Mouse (Mus musculus) left cerebral cortex, adult 2 months (tissue): ENCODE measurements around the gene Kcnk1. TPM values are rescaled to one million over a fixed set of nuclear protein-coding genes. Genes with fewer than 3 reads are reported as not detected.

ENCODE experiments used
- DNase-seq, 2 experiments: peaks; one replicate each; pipeline ENCODE4 v3.0.0; 2021 to 2022; ENCODE audit warnings: low spot score in 2 of 2, mixed read lengths in 1 of 2; ENCODE audit errors: extremely low spot score in 1 of 2
- H3K27ac ChIP-seq: fragments of 200-600 bp; 2 replicates; pipeline ENCODE4 v1.8.1; 2022
- H3K4me3 ChIP-seq: fragments of 200-600 bp; 2 replicates; pipeline ENCODE4 v1.8.1; 2022
- CTCF ChIP-seq: fragments of 200-600 bp; IDR thresholded peaks from 2 replicates; pipeline ENCODE4 v1.8.1; 2022; ENCODE audit warnings: antibody characterized with exemption, mild to moderate bottlenecking, moderate library complexity
- intact Hi-C: fragments of 180-260 bp; cut with DNase I; formaldehyde crosslinking; loops from one replicate; pipeline ENCODE4 v1.15.1; 2025
- long read RNA-seq, 2 experiments: library from polyadenylated mRNA; stranded (forward); transcript quantifications; one replicate each; pipeline ENCODE4 v2.0.0; 2021; ENCODE audit warnings: borderline mapping rate in 2 of 2
- total RNA-seq, 2 experiments: library from RNA; stranded (reverse); gene quantifications; 2 replicates each; pipeline ENCODE4 v1.2.3; 2021

Gene Kcnk1
- 10 to 100 TPM; 90.0 to 91.1 TPM for total RNA-seq
- long read RNA-seq, experiment 1, transcript Kcnk1-201 (3 exons, 2,235 nt), result major isoform, 163 of 176 reads
- long read RNA-seq, experiment 1, partial matches to known transcripts, result 1 of 176 reads
- long read RNA-seq, experiment 1, other reads (novel, unspliced or antisense), result 8 of 176 reads
- long read RNA-seq, experiment 2, transcript Kcnk1-201 (3 exons, 2,235 nt), result major isoform, 128 of 131 reads
- long read RNA-seq, experiment 2, partial matches to known transcripts, result 2 of 131 reads
- long read RNA-seq, experiment 2, other reads (novel, unspliced or antisense), result 1 of 131 reads

DNA sequence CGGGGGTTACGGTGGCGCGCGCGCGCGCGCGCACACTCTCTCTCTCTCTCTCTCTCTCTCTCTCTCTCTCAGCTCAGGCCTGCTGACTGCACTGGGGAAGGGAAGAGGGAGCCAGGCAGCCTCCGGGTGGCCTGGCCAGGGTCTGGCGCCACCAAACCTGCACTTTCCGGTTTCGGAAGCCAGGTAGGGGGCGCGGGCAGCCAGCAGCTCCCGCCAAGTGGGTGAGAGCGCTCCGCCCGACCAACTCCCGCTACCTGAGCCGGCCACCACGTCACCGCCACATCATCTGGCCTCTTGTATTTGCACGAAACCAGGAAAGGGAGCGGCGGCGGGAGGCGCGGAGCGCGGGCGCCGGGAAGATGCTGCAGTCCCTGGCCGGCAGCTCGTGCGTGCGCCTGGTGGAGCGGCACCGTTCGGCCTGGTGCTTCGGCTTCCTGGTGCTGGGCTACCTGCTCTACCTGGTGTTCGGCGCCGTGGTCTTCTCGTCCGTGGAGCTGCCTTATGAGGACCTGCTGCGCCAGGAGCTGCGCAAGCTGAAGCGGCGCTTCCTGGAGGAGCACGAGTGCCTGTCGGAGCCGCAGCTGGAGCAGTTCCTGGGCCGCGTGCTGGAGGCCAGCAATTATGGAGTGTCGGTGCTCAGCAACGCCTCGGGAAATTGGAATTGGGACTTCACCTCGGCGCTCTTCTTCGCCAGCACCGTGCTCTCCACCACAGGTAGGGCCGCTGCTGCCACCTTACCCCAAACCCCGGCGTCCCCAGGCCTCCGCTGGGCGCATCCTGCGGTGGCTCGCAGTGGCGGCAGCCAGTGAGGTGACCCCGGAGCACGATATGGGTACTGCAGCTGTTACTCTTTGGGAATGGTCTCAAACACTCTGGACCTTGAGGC, at the start of gene Kcnk1:
Gene Kcnk1 (plus strand): TSS at position 70 of the 886 bp plus-strand sequence.
- peak within 1 kb of the TSS; percentile 96 for H3K27ac ChIP-seq
- intact Hi-C loops, result no loop called here
- peak; percentile 79 to 87 for DNase-seq
- peak within 1 kb of the TSS; percentile 75 for H3K4me3 ChIP-seq
- no peak; the same call in 1 of the 2 replicates for TF ChIP-seq CTCF

- H3K4me3 ChIP-seq, result no peak overlapping the region
- intact Hi-C loops, result no loop called here
- no peak for DNase-seq
- no peak overlapping the region for H3K27ac ChIP-seq
- TF ChIP-seq CTCF, result no peak
Observed at GRCm38 (mm10) chr8:125948696-125949308, 46.2 kb upstream of the Kcnk1 start.

DNA sequence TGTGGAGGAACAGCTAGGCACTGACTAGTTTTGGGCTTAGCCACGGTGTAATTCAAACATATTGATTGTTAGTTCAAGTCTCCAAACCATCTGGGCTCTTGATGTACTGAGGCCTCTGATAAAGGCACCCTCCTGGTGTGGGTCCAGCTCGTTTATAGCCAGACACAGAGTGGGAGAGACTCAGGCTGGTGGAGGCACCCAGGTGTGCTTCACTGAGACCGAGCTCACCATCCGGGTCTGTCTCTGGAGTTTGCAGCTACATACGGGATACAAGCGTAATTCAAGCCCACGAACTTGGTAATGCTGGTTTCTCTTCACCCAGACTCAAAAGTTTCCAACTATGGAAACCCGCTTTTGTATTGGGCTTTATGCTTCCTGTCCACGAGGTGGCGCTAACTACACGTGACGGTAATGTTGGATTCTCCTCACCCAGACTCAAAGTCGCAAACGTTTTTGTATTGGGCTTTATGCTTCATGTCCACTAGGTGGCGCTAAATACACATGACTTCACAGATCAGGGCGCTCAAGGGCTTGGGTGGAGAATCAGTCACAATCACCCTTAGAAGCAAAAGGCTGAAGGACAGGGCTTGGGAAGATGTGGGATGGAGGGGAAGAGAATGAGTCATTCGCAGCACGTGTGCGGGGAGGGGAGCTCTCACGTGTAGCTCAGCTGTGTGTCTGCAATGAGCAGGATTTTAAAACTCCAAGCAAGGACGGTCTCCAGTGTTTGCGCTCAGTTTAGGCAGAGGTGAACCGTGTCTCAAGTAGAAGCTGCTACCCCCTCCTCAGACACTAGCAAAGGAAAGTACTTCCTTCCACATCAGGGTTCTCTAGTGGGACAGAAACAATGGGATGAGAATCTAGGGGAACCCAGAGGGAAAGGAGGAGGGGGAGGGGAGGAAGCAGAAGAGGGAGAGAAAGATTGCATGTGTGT, 44.7 kb upstream of the Kcnk1 start:
- intact Hi-C loops, result loop anchor here (2.0 to 5.0 kb wide), 2 partner anchors 307 to 533 kb away; no protein-coding TSS in a partner anchor
- peak; percentile 99 for TF ChIP-seq CTCF

GRCm38 (mm10) chr8:125955671-125956070, 39.3 kb upstream of the Kcnk1 start:
- H3K4me3 ChIP-seq, result no peak overlapping the region
- TF ChIP-seq CTCF, result peak; percentile 81
- intact Hi-C loops, result loop anchor here (1.0 kb wide), 1 partner anchor 126 kb away; no protein-coding TSS in a partner anchor
- no peak overlapping the region for H3K27ac ChIP-seq
- DNase-seq, result peak; percentile 53 to 66

More for the DNA sequence above, 44.7 kb upstream of the Kcnk1 start:
- Histone ChIP-seq H3K27ac (no peak overlapping the region), H3K4me3 (no peak overlapping the region)
- DNase-seq, result peak; percentile 75 to 82

- no peak for TF ChIP-seq CTCF
- intact Hi-C loops, result no loop called here
- DNase-seq, result no peak
- no peak overlapping the region for H3K27ac ChIP-seq
- no peak overlapping the region for H3K4me3 ChIP-seq
Observed at GRCm38 (mm10) chr8:125956796-125957195, 38.2 kb upstream of the Kcnk1 start.

DNA sequence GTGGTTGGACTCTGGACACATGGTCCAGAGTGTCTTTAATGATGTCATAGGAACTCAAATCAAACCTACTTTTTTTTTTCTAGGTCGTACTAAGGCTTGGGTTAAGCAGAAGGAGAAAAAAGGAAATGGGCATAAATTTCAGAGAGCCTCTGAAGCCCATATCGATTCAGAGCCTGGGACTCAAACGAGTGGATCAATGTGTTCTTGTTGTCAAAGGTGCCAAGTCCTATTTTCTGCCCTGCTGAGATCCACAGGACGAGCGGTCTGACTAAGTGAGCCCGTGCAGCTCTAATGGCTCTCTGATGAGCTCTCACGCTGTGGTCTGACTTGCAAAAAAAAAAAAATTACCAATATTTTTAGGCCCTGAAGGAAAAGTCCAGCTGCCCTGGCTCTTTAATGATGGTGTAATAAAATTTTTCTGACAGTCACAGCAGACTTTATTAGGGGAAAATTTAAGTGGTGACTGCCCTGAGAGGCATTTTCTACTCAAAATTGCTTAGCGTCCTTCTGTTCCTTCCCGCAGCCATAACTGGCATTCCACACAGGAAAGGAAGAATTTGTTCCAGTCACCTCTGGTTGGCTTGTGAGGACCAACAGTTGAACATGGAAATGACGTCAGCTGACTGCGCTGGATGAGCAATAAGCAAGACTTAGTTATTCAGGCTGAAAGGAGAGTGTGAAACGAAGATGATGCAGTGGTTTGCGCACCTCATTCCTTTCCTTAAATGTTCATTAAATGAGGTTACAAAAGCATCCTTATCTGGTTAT, 37.6 kb upstream of the Kcnk1 start:
- no peak overlapping the region for H3K27ac ChIP-seq
- H3K4me3 ChIP-seq, result no peak overlapping the region
- no peak for DNase-seq
- no peak for TF ChIP-seq CTCF
- intact Hi-C loops, result no loop called here

DNA sequence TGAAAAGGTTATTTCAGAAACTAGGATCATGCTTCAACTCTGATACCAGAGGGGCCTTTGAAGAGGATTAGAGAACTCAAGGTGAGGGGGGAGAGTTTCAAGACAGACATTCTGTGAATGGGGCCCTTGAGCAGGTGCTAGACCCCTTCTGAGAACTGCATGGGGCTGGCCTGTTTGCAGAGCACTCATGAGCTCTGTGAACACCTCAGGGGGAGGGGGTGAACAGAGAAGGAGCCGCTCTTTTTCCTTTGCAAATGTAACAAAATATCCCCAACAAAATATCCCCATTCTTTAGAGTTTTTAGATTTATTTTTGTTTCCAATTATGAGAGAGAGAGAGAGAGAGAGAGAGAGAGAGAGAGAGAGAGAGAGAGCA, 37.0 kb upstream of the Kcnk1 start:
- H3K4me3 ChIP-seq, result no peak overlapping the region
- TF ChIP-seq CTCF, result no peak
- H3K27ac ChIP-seq, result no peak overlapping the region
- intact Hi-C loops, result loop anchor here (2.0 kb wide), 1 partner anchor 259 kb away; no protein-coding TSS in a partner anchor
- no peak for DNase-seq

DNA sequence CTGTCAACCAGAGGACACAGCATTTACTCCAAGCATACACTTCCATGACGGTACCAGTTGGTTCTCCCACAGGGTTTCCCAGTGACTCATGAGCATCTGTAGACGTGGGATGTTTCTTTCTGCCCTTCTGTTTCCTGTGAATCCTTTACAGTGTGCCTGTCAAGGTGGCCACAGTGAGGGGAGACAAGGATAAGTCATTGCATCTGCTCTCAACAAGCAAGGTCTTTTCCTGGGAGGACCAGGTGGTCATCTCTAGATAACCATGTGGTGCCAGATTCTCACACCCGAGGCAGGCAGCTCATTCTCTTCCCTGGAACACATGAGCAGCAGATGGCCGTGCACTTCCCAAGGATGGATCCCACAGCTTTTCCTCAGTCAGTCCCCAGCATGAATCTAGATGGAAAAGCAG, 35.6 kb upstream of the Kcnk1 start:
- H3K4me3 ChIP-seq, result no peak overlapping the region
- TF ChIP-seq CTCF, result no peak
- peak; percentile 61 to 72 for DNase-seq
- peak overlapping the region; percentile 78 for H3K27ac ChIP-seq
- intact Hi-C loops, result loop anchor here (1.0 to 2.0 kb wide), 5 partner anchors 12 to 367 kb away; no protein-coding TSS in a partner anchor

DNA sequence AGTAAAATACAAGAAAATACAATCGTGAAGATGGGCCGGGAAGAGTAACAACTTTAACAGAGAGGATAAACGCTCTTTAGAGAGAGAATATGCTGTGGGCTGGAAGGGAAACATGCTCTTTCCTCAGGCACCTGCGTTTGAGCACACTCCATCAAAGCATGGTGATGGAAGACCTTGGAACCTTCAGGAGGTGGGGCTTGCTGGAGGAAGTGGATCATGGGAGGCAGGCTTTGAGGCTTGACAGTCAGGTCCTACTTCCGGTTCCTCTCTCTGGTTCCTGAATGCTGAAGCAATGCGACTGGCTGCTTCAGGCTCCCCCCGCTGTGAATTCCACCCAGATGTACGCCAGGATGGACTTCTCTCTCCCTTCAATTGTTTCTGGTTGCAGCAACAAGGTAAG, 34.9 kb upstream of the Kcnk1 start:
- no peak for DNase-seq
- H3K4me3 ChIP-seq, result peak overlapping the region; percentile 30
- H3K27ac ChIP-seq, result peak overlapping the region; percentile 78

GRCm38 (mm10) chr8:125961790-125962189, 33.2 kb upstream of the Kcnk1 start:
- no peak overlapping the region for H3K4me3 ChIP-seq
- DNase-seq, result no peak
- TF ChIP-seq CTCF, result no peak
- intact Hi-C loops, result no loop called here
- H3K27ac ChIP-seq, result no peak overlapping the region

More for the DNA sequence above, 34.9 kb upstream of the Kcnk1 start:
- TF ChIP-seq CTCF, result no peak
- intact Hi-C loops, result no loop called here
